Mouse (Mus musculus) kidney, adult 2 months (tissue): ENCODE measurements around the gene Clec10a.

Experiments used
- CTCF ChIP-seq: fragments of 200-500 bp; conservative IDR thresholded peaks from 2 replicates; pipeline ENCODE4 v1.5.1; 2011; ENCODE audit warnings: low read depth, mild to moderate bottlenecking, control low read depth, low read length, moderate library complexity, mixed read lengths; ENCODE audit not compliant: insufficient read depth, insufficient read length
- POLR2A ChIP-seq: fragments of 200-500 bp; IDR thresholded peaks from one replicate; pipeline ENCODE4 v1.6.1; 2011; ENCODE audit warnings: low read depth, low read length, control low read depth

GRCm38 (mm10) chr11:70174491-70174890, 18.5 kb downstream of the Clec10a start:
- no peak for TF ChIP-seq POLR2A
- TF ChIP-seq CTCF: no peak
